Mouse (Mus musculus) heart, embryonic 10.5 days (tissue): ENCODE measurements at regions not wholly inside any gene's neighbourhood (a gene's known extent, or its start where the extent isn't known, plus 50 kb on each side); places are given as distances from the start of the nearest gene placed in this dataset.

Experiments
- DNase-seq: peaks from one replicate; pipeline ENCODE4 v3.0.0-alpha.2; 2017; ENCODE audit warnings: low spot score
- H3K27ac ChIP-seq: fragments of 300-500 bp; sonication (generic); 2 replicates; pipeline ENCODE4 v1.5.1; 2016; ENCODE audit warnings: mild to moderate bottlenecking
- H3K27me3 ChIP-seq: fragments of 300-500 bp; sonication (generic); 2 replicates; pipeline ENCODE4 v1.6.1; 2016; ENCODE audit warnings: mild to moderate bottlenecking; ENCODE audit not compliant: poor library complexity, insufficient read depth, severe bottlenecking
- H3K36me3 ChIP-seq: fragments of 300-500 bp; sonication (generic); 2 replicates; pipeline ENCODE4 v1.6.1; 2016; ENCODE audit warnings: mild to moderate bottlenecking, moderate library complexity
- H3K4me1 ChIP-seq: fragments of 300-500 bp; sonication (generic); 2 replicates; pipeline ENCODE4 v1.6.1; 2016; ENCODE audit warnings: mild to moderate bottlenecking
- H3K4me3 ChIP-seq: fragments of 300-500 bp; sonication (generic); 2 replicates; pipeline ENCODE4 v1.5.1; 2016; ENCODE audit warnings: mild to moderate bottlenecking, moderate library complexity
- H3K9me3 ChIP-seq: fragments of 300-500 bp; sonication (generic); 2 replicates; pipeline ENCODE4 v1.6.1; 2016; ENCODE audit warnings: mild to moderate bottlenecking, moderate library complexity
- WGBS: fragments of 180-500 bp; shearing (Covaris S2); methylation state at CpG from one replicate; pipeline ENCODE4 v1.1.7; 2016; 5-methylcytosine and 5-hydroxymethylcytosine counted together

DNA sequence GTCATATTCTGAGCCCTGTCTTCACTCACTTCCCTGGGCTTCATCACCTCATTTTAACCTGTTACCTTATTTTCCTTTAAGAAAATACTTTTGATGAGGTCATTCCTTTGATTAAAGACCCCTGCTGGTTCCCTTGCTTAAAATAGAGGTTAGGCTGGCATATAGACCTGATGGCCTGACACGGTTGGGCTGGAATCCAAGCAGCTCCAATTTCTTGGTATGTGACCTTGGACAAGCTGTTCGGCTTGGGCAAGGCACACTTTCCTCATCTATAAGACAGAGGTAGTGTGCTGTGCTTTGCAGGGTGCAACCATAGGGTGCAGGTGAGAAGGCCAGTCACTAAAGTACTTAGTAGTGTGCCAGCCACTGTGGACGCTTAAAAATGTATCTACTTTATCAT is 183.8 kb upstream of the Klf12 start:
- H3K4me1 ChIP-seq, result no peaks in the 10 kb centered on the region
- no peaks in the 10 kb centered on the region for H3K27me3 ChIP-seq
- H3K36me3 ChIP-seq, result no peaks in the 10 kb centered on the region
- H3K4me3 ChIP-seq, result no peak overlapping the region
- H3K27ac ChIP-seq, result no peak overlapping the region
- DNase-seq, result no peak
- 70% methylated on average over 3 of the region's 3 CpGs for WGBS
- H3K9me3 ChIP-seq, result no peaks in the 10 kb centered on the region

DNA sequence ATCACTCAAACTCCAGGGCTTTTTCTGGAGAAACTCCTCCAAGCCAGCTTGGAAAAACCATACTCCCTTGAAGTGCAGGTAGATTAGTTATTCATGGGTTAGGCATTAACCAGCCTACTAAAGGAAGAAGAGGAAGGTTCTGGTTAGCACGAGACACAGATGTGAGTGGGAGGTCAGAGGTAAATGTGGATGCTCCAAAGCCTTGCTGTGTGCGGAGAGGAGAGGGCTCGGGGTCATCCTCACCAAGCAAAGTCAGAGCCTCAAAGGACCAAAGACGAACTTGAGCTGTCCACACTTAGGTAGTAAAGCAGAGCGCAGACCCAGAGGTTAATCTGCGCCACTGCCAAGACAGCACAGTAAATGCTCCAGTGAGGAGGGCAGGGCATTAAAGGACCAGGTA is 177.8 kb upstream of the Klf12 start:
- no peak for DNase-seq
- Histone ChIP-seq H3K4me3 (no peak overlapping the region), H3K4me1 (peaks cover 30% of the 10 kb centered on the region), H3K36me3 (no peaks in the 10 kb centered on the region), H3K9me3 (no peaks in the 10 kb centered on the region), H3K27me3 (no peaks in the 10 kb centered on the region), H3K27ac (0 out of 2 replicates have a peak overlapping the region, but pooled peaks have one; percentile 8)
- whole genome bisulfite sequencing, result 82% methylated on average over 6 of the region's 6 CpGs

- Histone ChIP-seq H3K36me3 (no peaks in the 10 kb centered on the region), H3K27ac (peak overlapping the region; percentile 71), H3K4me1 (peaks cover 30% of the 10 kb centered on the region), H3K27me3 (no peaks in the 10 kb centered on the region), H3K9me3 (no peaks in the 10 kb centered on the region), H3K4me3 (0 out of 2 replicates have a peak overlapping the region, but pooled peaks have one; percentile 13)
- DNase-seq, result peak; percentile 86
- 41% methylated on average over 12 of the region's 12 CpGs for WGBS
Observed at GRCm38 (mm10) chr14:100461141-100462043, 176.9 kb upstream of the Klf12 start.

- H3K4me3 ChIP-seq, result no peak overlapping the region
- no peaks in the 10 kb centered on the region for H3K36me3 ChIP-seq
- WGBS, result 31% methylated on average over 8 of the region's 8 CpGs
- H3K9me3 ChIP-seq, result no peaks in the 10 kb centered on the region
- peaks cover 30% of the 10 kb centered on the region for H3K4me1 ChIP-seq
- no peaks in the 10 kb centered on the region for H3K27me3 ChIP-seq
- no peak overlapping the region for H3K27ac ChIP-seq
- no peak for DNase-seq
Observed at GRCm38 (mm10) chr14:100459601-100460290, 175.3 kb upstream of the Klf12 start.

DNA sequence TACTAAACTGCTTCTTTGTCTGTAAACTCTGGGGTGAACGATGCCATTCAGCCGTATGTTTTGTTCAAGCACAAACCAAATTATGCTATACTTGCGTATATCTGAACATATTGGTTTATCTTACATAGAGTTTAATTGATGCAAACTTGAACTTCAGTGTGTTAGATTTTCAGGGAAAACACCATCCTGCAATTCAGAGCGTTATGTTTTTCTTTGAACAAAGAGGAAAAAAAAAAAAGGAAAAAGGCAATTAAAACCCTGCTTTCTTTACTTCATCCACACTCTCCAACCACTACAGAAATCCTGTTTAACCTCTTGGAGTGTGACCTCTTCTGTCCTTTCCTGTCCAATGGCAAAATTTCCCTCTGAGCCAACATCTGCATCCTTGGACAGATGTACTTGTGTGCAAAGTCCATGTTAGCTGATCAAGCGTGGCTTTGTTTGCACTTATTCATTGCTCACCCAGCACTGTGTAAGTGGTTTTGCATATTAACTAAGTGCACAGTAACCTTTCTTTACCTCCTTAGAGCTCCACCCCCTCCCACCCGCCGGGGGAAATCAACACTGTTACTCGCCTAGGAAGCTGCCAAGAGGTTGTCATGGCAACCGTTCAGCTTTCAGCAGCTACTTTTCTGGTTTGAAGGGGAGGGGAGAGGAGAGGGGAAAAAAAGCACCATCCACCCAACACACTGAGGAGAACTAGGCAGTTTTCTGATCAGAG is 174.4 kb upstream of the Klf12 start:
- Histone ChIP-seq H3K27ac (no peak overlapping the region), H3K4me3 (no peak overlapping the region), H3K36me3 (no peaks in the 10 kb centered on the region), H3K9me3 (no peaks in the 10 kb centered on the region), H3K27me3 (no peaks in the 10 kb centered on the region), H3K4me1 (peaks cover 30% of the 10 kb centered on the region)
- DNase-seq, result peak; percentile 81
- WGBS, result 33% methylated on average over 9 of the region's 9 CpGs

- no peak for DNase-seq
- Histone ChIP-seq H3K4me1 (peaks cover 30% of the 10 kb centered on the region), H3K4me3 (no peak overlapping the region), H3K27me3 (no peaks in the 10 kb centered on the region), H3K36me3 (no peaks in the 10 kb centered on the region), H3K9me3 (no peaks in the 10 kb centered on the region), H3K27ac (peak overlapping the region; percentile 31; the same call in 1 of the 2 replicates)
- 51% methylated on average over 7 of the region's 7 CpGs for WGBS
Observed at GRCm38 (mm10) chr14:100457870-100458726, 173.6 kb upstream of the Klf12 start.

DNA sequence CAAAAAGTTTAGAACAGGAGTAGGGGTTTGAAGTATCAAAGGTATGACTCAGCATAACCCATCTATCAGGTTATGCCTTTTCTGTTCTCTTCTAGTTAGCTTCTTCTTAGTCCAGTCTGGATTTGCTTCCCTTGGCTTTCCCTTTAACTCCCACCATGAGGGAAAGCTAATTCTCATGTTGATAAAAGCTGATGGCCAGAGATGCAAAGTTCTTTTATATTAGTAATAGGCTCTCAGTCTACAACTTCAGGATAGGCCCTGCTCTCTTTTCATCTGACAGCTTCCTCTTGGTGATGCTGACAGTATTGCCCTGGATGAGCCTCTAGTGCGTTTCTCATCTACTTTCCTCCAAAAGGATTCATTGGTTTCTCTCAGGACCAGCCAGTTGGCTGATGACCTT is 161.7 kb upstream of the Klf12 start:
- Histone ChIP-seq H3K9me3 (no peaks in the 10 kb centered on the region), H3K36me3 (no peaks in the 10 kb centered on the region), H3K4me3 (no peak overlapping the region), H3K27me3 (no peaks in the 10 kb centered on the region), H3K4me1 (no peaks in the 10 kb centered on the region), H3K27ac (no peak overlapping the region)
- no peak for DNase-seq
- WGBS, result 89% methylated on average over 1 of the region's 1 CpGs

- H3K27ac ChIP-seq, result no peak overlapping the region
- 77% methylated on average over 3 of the region's 3 CpGs for WGBS
- no peaks in the 10 kb centered on the region for H3K36me3 ChIP-seq
- H3K9me3 ChIP-seq, result no peaks in the 10 kb centered on the region
- H3K4me3 ChIP-seq, result no peak overlapping the region
- no peaks in the 10 kb centered on the region for H3K27me3 ChIP-seq
- H3K4me1 ChIP-seq, result no peaks in the 10 kb centered on the region
- DNase-seq, result no peak
Observed at GRCm38 (mm10) chr14:100444848-100445247, 160.4 kb upstream of the Klf12 start.

GRCm38 (mm10) chr14:100444099-100444498 is 159.6 kb upstream of the Klf12 start:
- Histone ChIP-seq H3K4me1 (no peaks in the 10 kb centered on the region), H3K27me3 (no peaks in the 10 kb centered on the region), H3K27ac (no peak overlapping the region), H3K4me3 (no peak overlapping the region), H3K9me3 (no peaks in the 10 kb centered on the region), H3K36me3 (no peaks in the 10 kb centered on the region)
- WGBS, result 74% methylated on average over 2 of the region's 2 CpGs
- no peak for DNase-seq

DNA sequence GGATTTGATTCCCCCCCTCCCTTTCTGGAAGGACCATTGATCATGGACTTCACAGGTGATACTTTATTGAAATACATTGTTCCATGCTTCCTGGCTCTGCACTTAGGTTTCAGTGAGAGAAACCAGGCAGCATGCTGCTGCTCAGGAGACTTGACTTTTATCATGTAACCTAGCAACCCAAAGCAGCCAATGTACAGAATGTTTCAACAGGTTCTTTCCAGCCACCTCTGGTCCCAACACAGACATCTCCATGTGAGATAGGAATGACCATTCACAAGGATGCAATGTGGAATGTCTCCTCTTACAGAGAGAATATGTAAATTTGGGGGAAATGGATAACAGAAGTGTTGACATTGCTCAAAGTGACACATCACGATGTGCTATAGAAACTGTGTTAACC is 153.1 kb upstream of the Klf12 start:
- H3K27ac ChIP-seq, result no peak overlapping the region
- peaks cover 3% of the 10 kb centered on the region; the same call in 1 of the 2 replicates for H3K4me1 ChIP-seq
- H3K36me3 ChIP-seq, result no peaks in the 10 kb centered on the region
- no peak overlapping the region for H3K4me3 ChIP-seq
- no peaks in the 10 kb centered on the region for H3K9me3 ChIP-seq
- no peaks in the 10 kb centered on the region for H3K27me3 ChIP-seq
- no peak for DNase-seq
- WGBS, result 37% methylated on average over 1 of the region's 1 CpGs

DNA sequence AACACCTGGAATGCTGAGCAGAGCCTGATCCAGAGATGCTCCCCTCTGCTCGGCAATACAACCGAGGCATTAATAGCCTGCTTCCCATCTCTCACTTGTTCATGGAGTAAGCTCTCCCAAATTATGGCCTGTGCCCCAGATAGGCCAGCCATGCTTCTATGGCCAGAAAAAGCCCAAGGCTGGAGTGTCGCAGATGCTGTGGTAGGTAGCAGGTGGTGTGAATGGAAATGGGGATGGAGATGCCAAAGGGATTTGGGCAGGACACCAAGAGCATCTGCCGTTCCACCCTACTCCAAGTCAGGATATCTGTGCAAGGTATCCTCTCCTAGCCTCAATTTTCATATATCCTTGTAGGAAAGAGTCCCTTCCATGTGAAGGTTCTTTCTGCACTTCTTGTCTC is 145.2 kb upstream of the Klf12 start:
- H3K9me3 ChIP-seq, result no peaks in the 10 kb centered on the region
- no peaks in the 10 kb centered on the region for H3K4me1 ChIP-seq
- 91% methylated on average over 4 of the region's 4 CpGs for WGBS
- DNase-seq, result no peak
- no peak overlapping the region for H3K27ac ChIP-seq
- H3K4me3 ChIP-seq, result no peak overlapping the region
- H3K36me3 ChIP-seq, result no peaks in the 10 kb centered on the region
- no peaks in the 10 kb centered on the region for H3K27me3 ChIP-seq

GRCm38 (mm10) chr14:100426399-100426798 is 141.9 kb upstream of the Klf12 start:
- Histone ChIP-seq H3K36me3 (no peaks in the 10 kb centered on the region), H3K4me3 (no peak overlapping the region), H3K4me1 (no peaks in the 10 kb centered on the region), H3K9me3 (no peaks in the 10 kb centered on the region), H3K27ac (no peak overlapping the region), H3K27me3 (no peaks in the 10 kb centered on the region)
- 87% methylated on average over 7 of the region's 7 CpGs for WGBS
- no peak for DNase-seq
